Mouse (Mus musculus): ENCODE measurements at regions not wholly inside any gene's neighbourhood (a gene's known extent, or its start where the extent isn't known, plus 50 kb on each side); places are given as distances from the start of the nearest gene placed in this dataset.

DNA sequence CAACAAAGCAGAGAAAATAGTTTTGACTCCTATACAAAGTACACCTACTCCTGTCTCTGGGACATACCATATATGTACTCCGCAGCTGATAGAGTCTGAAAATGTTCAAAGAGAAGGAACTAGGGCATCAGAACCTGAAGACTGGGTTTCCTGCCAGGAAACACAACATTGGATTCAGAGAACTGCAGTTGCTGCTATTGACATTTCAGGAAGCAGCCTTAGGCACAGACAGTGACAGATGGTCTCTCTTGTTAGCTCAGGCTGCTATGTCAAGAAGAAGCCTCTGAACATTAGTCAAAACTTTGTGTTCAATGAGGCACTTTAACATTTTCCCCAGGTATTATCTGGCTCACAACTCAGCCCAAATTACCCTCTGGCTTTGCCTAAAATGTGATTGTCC is 812.1 kb downstream of the Ryr2 start:
- TF ChIP-seq CTCF (IDR thresholded peaks at IDR 0.05; ENCODE audit: low read depth, low read length) (no peak), POLR2A (IDR thresholded peaks at IDR 0.05; ENCODE audit: insufficient read depth, low read length) (no peak), EP300 (IDR thresholded peaks at IDR 0.05; ENCODE audit: insufficient read depth, low read depth, low read length) (no peak)

Data from ES-Bruce4 (cell line).